Mouse (Mus musculus) urinary bladder, postnatal 4 days (tissue): Measurements from ENCODE around the gene Als2.
A peak's percentile ranks its signal among the peaks of the same experiment; 100 is the strongest.

Source experiments
- DNase-seq, 2 experiments: peaks; one replicate each; pipeline ENCODE4 v3.0.0; 2021 to 2022; ENCODE audit warnings: low spot score in 2 of 2

Gene Als2

GRCm38 (mm10) chr1:59166232-59166905 is 70.7 kb downstream of the Als2 start:
- DNase-seq = no peak

GRCm38 (mm10) chr1:59163918-59164317 is 73.1 kb downstream of the Als2 start:
- no peak for DNase-seq

- DNase-seq = no peak
Observed at GRCm38 (mm10) chr1:59163030-59163461, 74.0 kb downstream of the Als2 start, which contains the start of gene Mpp4. Mpp4 (minus strand) TSS chr1:59163389.

- DNase-seq = no peak
Observed at GRCm38 (mm10) chr1:59162309-59163024, 74.6 kb downstream of the Als2 start.

GRCm38 (mm10) chr1:59161396-59161795 is 75.6 kb downstream of the Als2 start:
- DNase-seq = no peak

- DNase-seq = no peak
Observed at GRCm38 (mm10) chr1:59160871-59161270, 76.2 kb downstream of the Als2 start.

GRCm38 (mm10) chr1:59159136-59159535 is 77.9 kb downstream of the Als2 start:
- no peak for DNase-seq

- DNase-seq = no peak
Observed at GRCm38 (mm10) chr1:59158498-59158897, 78.5 kb downstream of the Als2 start.

- DNase-seq = no peak
Observed at GRCm38 (mm10) chr1:59157846-59158245, 79.2 kb downstream of the Als2 start.

GRCm38 (mm10) chr1:59152346-59152745 is 84.7 kb downstream of the Als2 start:
- no peak for DNase-seq

- DNase-seq = no peak
Observed at GRCm38 (mm10) chr1:59150542-59150941, 86.5 kb downstream of the Als2 start.

- DNase-seq = no peak
Observed at GRCm38 (mm10) chr1:59144543-59144942, 92.5 kb downstream of the Als2 start.

- DNase-seq = peak in 1 of 2 experiments; percentile 68
Observed at GRCm38 (mm10) chr1:59142809-59143208, 94.2 kb downstream of the Als2 start.

- no peak for DNase-seq
Observed at GRCm38 (mm10) chr1:59134419-59134818, 102.6 kb downstream of the Als2 start.

GRCm38 (mm10) chr1:59128879-59129278 is 108.2 kb downstream of the Als2 start:
- DNase-seq = no peak

- no peak for DNase-seq
Observed at GRCm38 (mm10) chr1:59125558-59125957, 111.5 kb downstream of the Als2 start.

- peak; percentile 90 to 95 for DNase-seq
Observed at GRCm38 (mm10) chr1:59119720-59120457, 117.1 kb downstream of the Als2 start, which contains the start of gene Tmem237. Tmem237 (minus strand) TSS chr1:59120408.
